Mouse (Mus musculus) embryonic facial prominence, embryonic 10.5 days (tissue): Measurements from ENCODE around the gene Atp2a2. TPM values are rescaled to one million over a fixed set of nuclear protein-coding genes. Genes with fewer than 3 reads are reported as not detected.

Experiments used
- DNase-seq: peaks from one replicate; pipeline ENCODE4 v3.0.0-alpha.2; 2017; ENCODE audit warnings: low spot score
- H3K27ac ChIP-seq: fragments of 300-500 bp; sonication (generic); replicated peaks from 2 replicates; pipeline ENCODE4 v1.5.1; 2016; ENCODE audit warnings: mild to moderate bottlenecking
- H3K27me3 ChIP-seq: fragments of 300-500 bp; sonication (generic); replicated peaks from 2 replicates; pipeline ENCODE4 v1.6.1; 2016; ENCODE audit warnings: low read depth, mild to moderate bottlenecking; ENCODE audit not compliant: poor library complexity, severe bottlenecking
- H3K36me3 ChIP-seq: fragments of 300-500 bp; sonication (generic); replicated peaks from 2 replicates; pipeline ENCODE4 v1.6.1; 2016; ENCODE audit warnings: mild to moderate bottlenecking, moderate library complexity
- H3K4me1 ChIP-seq: fragments of 300-500 bp; sonication (generic); 2 replicates; pipeline ENCODE4 v1.6.1; 2016
- H3K4me3 ChIP-seq: fragments of 300-500 bp; sonication (generic); 2 replicates; pipeline ENCODE4 v1.5.1; 2016; ENCODE audit warnings: mild to moderate bottlenecking, moderate library complexity
- H3K9me3 ChIP-seq: fragments of 300-500 bp; sonication (generic); 2 replicates; pipeline ENCODE4 v1.6.1; 2016; ENCODE audit warnings: mild to moderate bottlenecking
- WGBS: fragments of 180-500 bp; shearing (Covaris S2); methylation state at CpG from one replicate; pipeline ENCODE4 v1.1.7; 2016; 5-methylcytosine and 5-hydroxymethylcytosine counted together
- polyA plus RNA-seq: library from polyadenylated mRNA; unstranded; fragments of >200 nt; fragmentation: Nextera tagmentation; extraction: Ambion mirVana; gene quantifications from 2 replicates; pipeline ENCODE4 v1.2.1, GENCODE M21; 2016

Atp2a2 gene
- polyA plus RNA-seq, 1 experiment from 2014 or later, result 35.3 TPM

- H3K27ac ChIP-seq, result peak overlapping the region; percentile 84
- peak; percentile 58 for DNase-seq
- H3K27me3 ChIP-seq, result no peaks in the 10 kb centered on the region
Observed at GRCm38 (mm10) chr5:122527761-122528160, 25.7 kb upstream of the Atp2a2 start.

DNA sequence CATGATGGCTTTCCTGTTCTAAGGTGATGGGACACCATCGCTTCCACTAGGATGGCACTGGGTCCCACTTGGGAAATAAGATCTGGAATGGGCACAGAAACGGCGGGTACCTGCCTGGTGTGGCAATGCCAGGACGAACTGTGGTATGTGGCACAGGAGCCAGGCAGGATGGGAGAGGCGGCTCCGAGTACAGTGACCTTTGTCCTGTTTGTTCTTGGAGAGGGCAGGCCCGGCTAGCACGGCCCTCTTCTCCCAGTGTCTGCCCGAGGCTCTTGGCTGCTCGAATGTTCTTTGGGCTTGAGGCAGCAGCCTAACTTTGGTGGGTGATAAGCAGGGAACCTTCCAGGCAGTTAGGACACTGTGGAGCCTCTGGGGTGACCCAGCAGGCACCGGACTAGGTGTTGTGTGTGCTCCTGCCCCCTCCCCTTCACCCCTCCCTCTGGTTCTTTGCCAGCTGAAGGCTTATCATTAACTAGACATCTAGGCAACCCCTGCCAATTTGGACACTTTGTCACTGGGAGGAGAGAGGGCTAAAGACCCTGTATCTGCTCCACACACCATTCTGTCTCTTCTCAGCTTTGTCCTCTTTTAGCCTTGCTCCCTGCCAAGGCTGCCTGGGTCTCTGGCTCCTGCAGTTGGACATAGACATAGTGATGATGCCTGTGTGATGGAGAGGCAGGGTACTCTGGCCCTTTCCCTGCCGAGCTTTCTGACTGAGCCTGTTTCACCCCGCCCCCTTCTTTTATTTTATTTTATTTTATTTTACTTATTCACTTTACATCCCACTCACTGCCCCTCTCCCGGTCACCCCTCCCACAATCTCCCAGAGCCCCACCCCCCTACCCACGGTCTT, 25.1 kb upstream of the Atp2a2 start:
- H3K4me1 ChIP-seq, result peaks cover 57% of the 10 kb centered on the region
- no peaks in the 10 kb centered on the region for H3K9me3 ChIP-seq
- H3K36me3 ChIP-seq, result peaks cover 12% of the 10 kb centered on the region
- no peaks in the 10 kb centered on the region for H3K27me3 ChIP-seq
- H3K27ac ChIP-seq, result peak overlapping the region; percentile 84
- no peak for DNase-seq
- H3K4me3 ChIP-seq, result peak overlapping the region; percentile 35; the same call in 1 of the 2 replicates
- 65% methylated on average over 15 of the region's 15 CpGs for WGBS

More at GRCm38 (mm10) chr5:122527761-122528160, 25.7 kb upstream of the Atp2a2 start:
- H3K4me3 ChIP-seq, result peak overlapping the region; percentile 35; the same call in 1 of the 2 replicates
- H3K9me3 ChIP-seq, result no peaks in the 10 kb centered on the region
- peaks cover 15% of the 10 kb centered on the region for H3K36me3 ChIP-seq
- H3K4me1 ChIP-seq, result peaks cover 57% of the 10 kb centered on the region
- WGBS, result 26% methylated on average over 11 of the region's 11 CpGs

DNA sequence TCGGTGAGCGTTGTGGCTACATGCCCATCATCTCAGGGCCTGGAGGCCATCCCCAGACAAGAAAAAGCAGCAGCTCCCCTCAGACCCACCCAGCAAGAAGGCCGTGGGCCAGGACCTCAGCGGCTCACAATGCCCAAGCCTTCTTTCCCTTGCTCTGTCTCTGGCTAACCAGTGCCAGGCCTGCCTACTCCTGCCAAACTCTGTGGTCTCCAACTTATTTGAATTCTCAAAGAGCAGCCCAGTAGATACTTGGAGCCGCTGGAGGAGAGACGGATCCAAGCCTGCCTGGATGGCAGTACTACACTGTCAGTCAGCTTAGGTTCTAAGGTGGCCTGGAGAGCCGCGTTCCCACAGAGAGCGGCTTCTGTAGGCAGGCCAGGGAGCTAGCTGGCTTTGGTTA, 24.4 kb upstream of the Atp2a2 start:
- Histone ChIP-seq H3K36me3 (peaks cover 7% of the 10 kb centered on the region), H3K27me3 (no peaks in the 10 kb centered on the region), H3K27ac (peak overlapping the region; percentile 84), H3K4me3 (no peak overlapping the region), H3K4me1 (peaks cover 57% of the 10 kb centered on the region), H3K9me3 (no peaks in the 10 kb centered on the region)
- no peak for DNase-seq
- WGBS, result 94% methylated on average over 9 of the region's 9 CpGs

- H3K4me1 ChIP-seq, result peaks cover 64% of the 10 kb centered on the region
- no peaks in the 10 kb centered on the region for H3K9me3 ChIP-seq
- H3K4me3 ChIP-seq, result no peak overlapping the region
- WGBS, result 86% methylated on average over 14 of the region's 14 CpGs
- H3K27ac ChIP-seq, result 0 out of 2 replicates have a peak overlapping the region, but pooled peaks have one; percentile 20
- DNase-seq, result no peak
- H3K36me3 ChIP-seq, result peaks cover 5% of the 10 kb centered on the region; the same call in 1 of the 2 replicates
- H3K27me3 ChIP-seq, result no peaks in the 10 kb centered on the region
Observed at GRCm38 (mm10) chr5:122525238-122525931, 23.4 kb upstream of the Atp2a2 start.

DNA sequence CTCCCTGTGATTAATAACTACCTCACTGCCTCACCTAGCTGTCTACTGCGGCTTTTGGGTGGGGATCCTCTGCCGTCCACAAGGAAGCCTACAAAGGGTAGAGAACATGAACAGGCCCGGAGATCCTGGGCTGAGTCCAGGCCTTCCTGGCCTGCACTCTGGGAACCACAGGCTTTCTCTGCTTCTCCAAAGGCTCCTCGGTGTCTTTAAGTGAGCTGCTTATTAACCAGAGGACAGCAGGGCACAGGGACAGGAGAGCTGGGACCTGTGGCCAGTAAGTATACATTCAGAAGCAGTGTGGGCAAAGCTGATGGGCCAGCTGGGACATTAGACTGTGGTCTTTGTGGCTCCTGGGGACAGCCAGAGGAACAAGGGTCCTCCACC, 22.8 kb upstream of the Atp2a2 start:
- Histone ChIP-seq H3K9me3 (no peaks in the 10 kb centered on the region), H3K27ac (peak overlapping the region; percentile 59; the same call in 1 of the 2 replicates), H3K36me3 (peaks cover 5% of the 10 kb centered on the region; the same call in 1 of the 2 replicates), H3K4me3 (no peak overlapping the region), H3K4me1 (peaks cover 59% of the 10 kb centered on the region), H3K27me3 (no peaks in the 10 kb centered on the region)
- DNase-seq, result no peak
- 92% methylated on average over 4 of the region's 4 CpGs for WGBS

DNA sequence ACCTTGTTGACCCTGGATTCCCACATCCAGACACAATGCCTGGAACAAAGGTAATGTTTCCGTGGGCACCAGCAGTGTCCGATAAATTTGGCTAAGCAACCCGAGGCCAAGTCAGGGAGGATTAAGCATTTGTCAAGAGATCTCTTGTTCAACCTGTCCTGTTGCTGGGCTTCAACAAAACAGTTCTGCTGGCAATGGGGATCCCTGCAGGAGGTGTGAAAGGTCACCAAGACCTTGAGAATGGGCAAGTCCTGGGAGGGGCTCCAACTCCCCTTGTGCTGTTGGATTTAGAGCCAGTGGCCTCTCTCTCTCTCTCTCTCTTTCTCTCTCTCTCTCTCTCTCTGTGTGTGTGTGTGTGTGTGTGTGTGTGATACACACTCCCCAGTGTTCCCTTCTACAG, 22.2 kb upstream of the Atp2a2 start:
- Histone ChIP-seq H3K4me3 (no peak overlapping the region), H3K36me3 (peaks cover 5% of the 10 kb centered on the region; the same call in 1 of the 2 replicates), H3K9me3 (no peaks in the 10 kb centered on the region), H3K27ac (0 out of 2 replicates have a peak overlapping the region, but pooled peaks have one; percentile 59), H3K27me3 (no peaks in the 10 kb centered on the region), H3K4me1 (peaks cover 55% of the 10 kb centered on the region)
- DNase-seq, result no peak
- WGBS, result 76% methylated on average over 3 of the region's 3 CpGs

DNA sequence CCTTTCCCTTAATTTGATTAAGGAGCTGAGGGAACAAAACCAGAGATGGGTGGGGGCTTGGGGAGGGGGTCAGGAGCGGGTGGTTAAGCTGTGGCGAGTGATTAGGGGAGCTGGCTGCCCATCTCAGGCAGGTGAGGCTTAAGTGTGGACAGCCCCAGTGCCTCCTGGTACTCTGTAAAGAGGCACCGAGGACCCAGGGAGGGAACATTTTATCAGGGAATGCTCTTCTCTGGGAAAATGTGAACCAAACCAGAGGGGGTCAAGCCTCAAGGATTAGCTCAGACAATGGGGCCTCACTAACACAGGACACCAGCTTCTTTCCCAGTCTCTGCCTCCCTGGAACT, 19.1 kb upstream of the Atp2a2 start:
- Histone ChIP-seq H3K4me3 (no peak overlapping the region), H3K9me3 (no peaks in the 10 kb centered on the region)
- 52% methylated on average over 3 of the region's 3 CpGs for WGBS

DNA sequence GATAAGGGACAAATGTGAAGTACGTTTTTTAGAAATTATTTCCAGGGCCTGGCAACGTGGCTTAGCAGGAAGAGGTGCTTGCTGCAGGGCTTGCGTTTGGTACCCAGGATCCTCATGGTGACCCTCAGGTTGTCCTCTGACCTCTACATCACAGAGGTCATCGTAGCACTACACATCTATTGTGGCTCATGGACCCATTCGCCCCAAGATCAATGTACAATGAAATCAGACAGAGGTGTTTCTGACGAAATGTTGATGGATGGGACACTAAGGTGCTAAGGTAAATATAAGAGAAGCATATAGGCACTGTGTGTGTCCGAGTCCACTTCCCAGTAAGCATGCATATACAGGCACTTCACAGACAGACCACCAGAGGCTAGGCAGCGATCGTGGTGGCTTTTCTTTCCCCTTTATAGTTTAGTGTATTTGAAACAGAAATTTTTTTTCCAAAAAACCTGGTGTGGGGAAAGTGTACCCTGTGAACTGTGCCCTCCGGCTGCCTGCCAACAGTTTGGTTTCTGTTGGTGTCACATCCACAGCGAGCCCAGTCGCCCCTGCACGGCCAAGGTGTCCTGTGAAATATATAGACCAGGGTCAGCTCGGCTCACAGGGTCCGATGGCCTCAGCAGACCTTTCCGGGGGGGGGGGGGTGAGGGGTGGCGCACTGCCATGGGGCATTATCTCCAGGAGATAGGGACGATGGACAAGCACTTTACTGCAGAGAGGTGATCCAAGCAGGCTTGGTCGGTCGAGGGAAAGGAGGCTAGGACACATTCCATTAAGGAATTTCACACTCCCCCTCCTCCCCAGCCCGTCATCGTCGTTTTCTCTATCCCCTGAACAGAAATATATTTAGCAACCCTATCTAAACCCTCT, 18.5 kb upstream of the Atp2a2 start:
- Histone ChIP-seq H3K4me3 (no peak overlapping the region), H3K27ac (no peak overlapping the region), H3K27me3 (no peaks in the 10 kb centered on the region; the same call in 1 of the 2 replicates), H3K36me3 (no peaks in the 10 kb centered on the region), H3K9me3 (no peaks in the 10 kb centered on the region), H3K4me1 (peaks cover 44% of the 10 kb centered on the region)
- 64% methylated on average over 23 of the region's 23 CpGs for WGBS
- no peak for DNase-seq

More for the DNA sequence above, 19.1 kb upstream of the Atp2a2 start:
- Histone ChIP-seq H3K36me3 (0 out of 2 replicates have a peak, but pooled peaks cover 2% of the 10 kb centered on the region), H3K4me1 (peaks cover 47% of the 10 kb centered on the region), H3K27me3 (no peaks in the 10 kb centered on the region; the same call in 1 of the 2 replicates), H3K27ac (no peak overlapping the region)
- DNase-seq, result no peak

DNA sequence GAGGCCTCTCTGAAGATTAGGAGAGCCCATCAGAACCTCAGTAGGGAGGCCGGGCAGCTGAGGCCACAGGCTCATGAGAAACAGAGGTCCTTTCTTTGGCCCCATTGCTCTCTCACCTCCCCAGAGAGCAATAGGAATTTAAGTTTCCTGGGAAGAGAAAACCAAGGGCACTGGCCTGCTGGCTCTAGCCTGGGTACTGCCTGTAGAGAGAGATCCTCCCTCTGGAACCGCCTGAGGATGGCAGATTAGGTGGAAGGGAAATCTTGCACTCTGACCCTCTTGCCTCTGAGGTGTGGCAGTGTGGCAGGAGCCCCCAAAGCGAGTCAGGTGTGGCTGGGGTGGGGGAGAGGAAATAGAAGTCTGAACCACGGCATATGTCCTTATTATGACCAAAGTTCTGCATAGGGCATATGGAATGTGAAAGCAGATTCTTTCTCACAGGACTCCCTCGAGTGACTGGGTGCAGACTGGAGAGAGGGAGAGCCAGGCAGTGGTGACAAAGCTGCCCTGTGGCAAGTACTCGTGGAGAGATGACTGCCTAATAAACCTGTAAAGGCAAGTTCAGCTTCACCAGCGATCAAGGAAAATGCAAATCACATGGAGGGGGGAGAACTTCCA, 17.1 kb upstream of the Atp2a2 start:
- no peak overlapping the region for H3K4me3 ChIP-seq
- DNase-seq, result no peak
- 59% methylated on average over 7 of the region's 7 CpGs for whole genome bisulfite sequencing
- H3K4me1 ChIP-seq, result peaks cover 37% of the 10 kb centered on the region
- no peaks in the 10 kb centered on the region; the same call in 1 of the 2 replicates for H3K27me3 ChIP-seq
- no peak overlapping the region; the same call in 1 of the 2 replicates for H3K27ac ChIP-seq
- H3K36me3 ChIP-seq, result no peaks in the 10 kb centered on the region
- no peaks in the 10 kb centered on the region for H3K9me3 ChIP-seq

DNA sequence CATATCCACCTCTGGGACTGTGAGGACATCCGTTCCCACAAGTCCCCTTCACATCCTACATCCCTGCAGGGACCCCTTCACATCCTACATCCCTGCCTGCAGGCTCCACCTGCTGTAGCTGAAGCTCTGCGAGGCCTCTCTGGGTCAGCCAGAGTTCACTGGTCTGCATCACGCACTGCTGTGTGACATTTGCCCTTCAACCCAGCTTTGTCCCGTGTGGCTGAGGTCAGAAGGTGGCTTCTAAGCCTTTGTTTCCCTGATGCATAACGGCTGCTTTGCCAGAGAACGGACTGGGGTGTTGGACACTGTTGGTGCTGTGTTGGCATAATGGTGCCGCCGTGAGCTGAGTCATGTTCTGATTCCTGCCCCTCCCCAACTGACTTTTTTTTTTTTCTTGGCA, 16.2 kb upstream of the Atp2a2 start:
- H3K9me3 ChIP-seq, result no peaks in the 10 kb centered on the region
- H3K4me1 ChIP-seq, result peaks cover 44% of the 10 kb centered on the region
- WGBS, result 33% methylated on average over 8 of the region's 8 CpGs
- peak; percentile 27 for DNase-seq
- no peaks in the 10 kb centered on the region; the same call in 1 of the 2 replicates for H3K27me3 ChIP-seq
- H3K36me3 ChIP-seq, result no peaks in the 10 kb centered on the region
- no peak overlapping the region for H3K27ac ChIP-seq
- H3K4me3 ChIP-seq, result no peak overlapping the region

DNA sequence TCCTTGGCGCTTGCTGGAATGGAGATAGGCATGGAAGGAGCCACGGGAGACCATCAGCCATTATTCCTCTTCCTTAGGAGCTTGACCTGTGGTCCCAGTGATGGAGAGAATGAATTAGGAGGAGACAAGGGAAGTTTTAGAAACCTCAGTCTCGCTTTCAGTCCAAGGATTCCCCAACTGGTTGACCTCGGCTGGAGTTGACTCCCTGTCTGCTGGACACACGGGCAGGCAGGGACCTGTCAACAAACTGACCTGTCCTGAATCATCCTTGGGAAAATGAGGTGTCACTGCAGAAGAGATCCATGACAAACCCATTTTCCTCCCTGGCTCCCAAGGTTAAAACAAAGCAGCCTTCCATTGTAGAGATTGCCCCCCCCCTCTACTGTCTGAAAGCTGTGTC, 14.9 kb upstream of the Atp2a2 start:
- no peaks in the 10 kb centered on the region for H3K9me3 ChIP-seq
- H3K36me3 ChIP-seq, result no peaks in the 10 kb centered on the region
- WGBS, result 79% methylated on average over 5 of the region's 5 CpGs
- H3K4me3 ChIP-seq, result no peak overlapping the region
- H3K27ac ChIP-seq, result no peak overlapping the region
- no peak for DNase-seq
- peaks cover 44% of the 10 kb centered on the region for H3K4me1 ChIP-seq
- H3K27me3 ChIP-seq, result no peaks in the 10 kb centered on the region; the same call in 1 of the 2 replicates
